Mouse (Mus musculus) CH12.LX (cell line): ENCODE results near the gene Armc8.

Source experiments
- BHLHE40 ChIP-seq: IDR thresholded peaks from 2 replicates; pipeline ENCODE4 v1.6.1; 2011; ENCODE audit warnings: mild to moderate bottlenecking, low read depth, low read length, improper control_type of control experiment
- ELF1 ChIP-seq: IDR thresholded peaks from 2 replicates; pipeline ENCODE4 v1.6.1; 2014; ENCODE audit warnings: low read depth, mild to moderate bottlenecking, inconsistent platforms, low read length, improper control_type of control experiment
- ETS1 ChIP-seq: conservative IDR thresholded peaks from 2 replicates; pipeline ENCODE4 v1.6.1; 2012; ENCODE audit warnings: low read depth, mild to moderate bottlenecking, inconsistent platforms, low read length, improper control_type of control experiment, moderate library complexity
- HCFC1 ChIP-seq: IDR thresholded peaks from 2 replicates; pipeline ENCODE4 v1.6.1; 2012; ENCODE audit warnings: low read depth, mild to moderate bottlenecking, inconsistent platforms, low read length, improper control_type of control experiment
- MAX ChIP-seq: IDR thresholded peaks from 2 replicates; pipeline ENCODE4 v1.6.1; 2011; ENCODE audit warnings: low read length, improper control_type of control experiment
- MAZ ChIP-seq: IDR thresholded peaks from 2 replicates; pipeline ENCODE4 v1.6.1; 2012; ENCODE audit warnings: low read depth, mild to moderate bottlenecking, inconsistent platforms, low read length, improper control_type of control experiment, moderate library complexity
- MEF2A ChIP-seq: IDR thresholded peaks from 2 replicates; pipeline ENCODE4 v1.6.1; 2014; ENCODE audit warnings: low read depth, mild to moderate bottlenecking, inconsistent platforms, low read length, improper control_type of control experiment, borderline replicate concordance
- POLR2A ChIP-seq: IDR thresholded peaks from 2 replicates; pipeline ENCODE4 v1.6.1; 2011; ENCODE audit warnings: low read depth, mild to moderate bottlenecking, improper control_type of control experiment, low read length
- SMC3 ChIP-seq: IDR thresholded peaks from 2 replicates; pipeline ENCODE4 v1.6.1; 2011; ENCODE audit warnings: low read depth, low read length, improper control_type of control experiment
- TCF12 ChIP-seq: IDR thresholded peaks from 2 replicates; pipeline ENCODE4 v1.6.1; 2014; ENCODE audit warnings: low read depth, mild to moderate bottlenecking, inconsistent platforms, low read length, improper control_type of control experiment
- UBTF ChIP-seq: IDR thresholded peaks from 2 replicates; pipeline ENCODE4 v1.6.1; 2012; ENCODE audit warnings: low read depth, mild to moderate bottlenecking, inconsistent platforms, low read length, improper control_type of control experiment, moderate library complexity

GRCm38 (mm10) chr9:99552068-99552467 lies 16.6 kb downstream of the Armc8 start:
- TF ChIP-seq SMC3 (no peak), BHLHE40 (no peak), HCFC1 (no peak), MEF2A (no peak), POLR2A (no peak), MAZ (no peak), UBTF (no peak), ELF1 (no peak), ETS1 (no peak), TCF12 (no peak), MAX (no peak)
